Mouse (Mus musculus): ENCODE data around the gene Rab8b. TPM values are rescaled to one million over a fixed set of nuclear protein-coding genes. Genes with fewer than 3 reads are reported as not detected.
"Not testable (repeated sequence)": the region's sequence is repeated elsewhere in the genome, so short reads cannot be mapped to it uniquely, and the experiment has no call there.

The Rab8b gene
- polyA plus RNA-seq, 2 experiments from 2014 or later, result 157 to 180 TPM

DNA sequence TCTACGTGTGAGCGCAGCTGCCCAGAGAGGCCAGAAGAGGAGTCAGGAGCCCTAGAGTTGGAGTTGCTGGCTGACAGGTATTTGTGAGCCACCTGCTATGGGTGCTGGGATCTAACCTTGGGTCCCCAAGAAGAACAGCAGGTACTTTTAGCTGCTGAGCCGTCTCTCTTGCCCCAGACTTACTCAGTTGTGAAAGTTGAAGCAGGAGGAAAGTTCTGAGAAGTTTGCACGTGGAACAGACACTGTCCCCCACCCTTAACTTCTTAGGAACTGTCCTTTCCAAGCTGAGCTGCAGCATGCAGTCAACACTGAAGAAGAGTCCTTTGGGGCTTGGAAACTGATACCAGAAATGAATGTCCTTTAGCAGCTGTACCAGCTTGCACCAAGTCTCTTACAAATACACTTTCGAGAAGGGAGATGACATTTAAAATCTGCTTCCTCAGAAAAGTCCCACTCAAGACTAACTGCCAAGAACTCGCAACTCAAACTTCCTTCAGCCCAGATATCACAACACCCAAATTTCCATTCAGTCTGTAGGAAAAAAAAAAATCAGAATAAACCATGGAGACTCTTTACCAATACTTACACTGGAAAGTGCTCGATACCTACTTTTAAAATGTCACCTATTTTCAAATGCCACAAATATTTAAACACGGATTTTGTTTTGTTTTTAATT lies 2.1 kb downstream of the Rab8b start:
- ATAC-seq, result no peak

DNA sequence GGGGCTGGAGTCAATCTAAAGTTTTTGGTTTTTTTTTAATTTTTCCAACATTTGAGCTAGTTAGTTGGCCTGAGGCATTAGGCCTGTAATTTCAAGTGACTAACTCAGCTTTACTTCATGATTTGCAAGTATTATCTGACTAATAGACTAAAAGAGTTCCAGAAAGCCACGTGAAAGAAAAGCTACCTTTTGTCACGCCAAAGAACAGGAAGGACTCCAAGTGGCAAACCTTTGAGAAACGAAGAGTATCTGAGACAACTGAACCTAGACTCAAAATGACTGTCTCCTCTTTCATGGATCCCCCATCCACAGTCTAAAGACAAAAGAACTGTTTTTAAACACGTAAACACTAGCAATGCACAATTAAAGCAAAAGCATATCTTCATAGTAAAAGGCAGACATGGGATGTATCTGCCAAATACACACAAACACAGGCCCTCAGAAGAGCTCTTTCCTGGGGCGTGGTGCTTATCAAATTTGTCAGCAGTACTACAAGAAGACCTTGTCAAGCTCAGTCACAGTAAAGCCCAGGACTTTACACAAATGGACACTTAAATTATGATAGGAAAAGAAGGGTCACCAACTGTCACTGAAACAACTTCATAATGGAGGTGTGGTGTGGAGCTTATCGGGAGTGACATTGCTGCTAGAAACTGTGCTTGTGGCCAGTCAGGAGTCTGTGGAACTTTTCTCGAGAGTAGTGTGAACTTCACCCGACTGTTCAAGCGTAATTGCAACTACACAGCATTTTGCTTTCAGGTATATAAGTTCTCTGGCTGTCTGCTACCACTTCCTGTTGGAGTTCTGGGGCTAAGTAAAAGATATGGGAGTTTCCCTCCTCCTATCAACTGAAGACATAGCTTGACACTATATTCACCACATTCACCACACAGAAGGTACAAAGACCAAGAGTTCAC lies 3.4 kb downstream of the Rab8b start:
- ATAC-seq, result peak; percentile 63

DNA sequence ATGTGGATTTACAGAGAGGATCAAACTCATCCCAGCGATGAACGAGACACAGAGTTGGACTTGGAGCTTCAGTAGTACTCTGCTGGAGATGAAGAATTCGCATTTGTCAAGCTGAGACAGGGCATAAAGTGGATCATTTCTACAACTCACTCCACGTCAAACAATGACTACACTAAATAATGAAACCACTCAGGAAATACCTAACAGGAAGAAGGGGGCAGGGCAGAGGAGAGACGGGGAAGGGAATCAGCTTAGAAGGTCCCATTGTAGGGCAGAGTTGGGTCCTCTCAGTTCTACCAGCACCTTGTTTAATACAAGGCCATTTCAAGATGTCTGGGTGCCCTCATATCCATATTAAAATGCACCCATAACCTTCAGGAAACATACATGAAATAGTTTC lies 4.1 kb downstream of the Rab8b start:
- no peak for ATAC-seq

DNA sequence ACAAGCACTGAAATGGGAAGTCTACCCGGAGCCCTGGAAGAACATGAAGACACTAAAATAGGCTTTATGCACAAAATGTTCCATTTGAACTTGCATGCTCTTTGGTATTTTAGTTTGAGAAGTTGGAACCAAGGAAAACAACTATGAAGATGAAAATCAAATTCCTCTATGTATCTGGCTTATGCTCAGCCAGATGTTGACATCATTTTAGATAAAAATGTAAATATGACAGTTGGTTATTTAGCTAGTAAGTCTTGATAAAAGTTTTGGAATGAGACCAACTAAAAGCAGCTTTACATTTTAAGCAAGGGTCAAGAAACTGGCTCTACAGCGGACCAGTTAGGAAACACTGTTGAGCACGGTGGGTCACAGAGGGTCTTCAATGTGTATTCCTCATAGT lies 4.9 kb downstream of the Rab8b start:
- no peak for ATAC-seq

DNA sequence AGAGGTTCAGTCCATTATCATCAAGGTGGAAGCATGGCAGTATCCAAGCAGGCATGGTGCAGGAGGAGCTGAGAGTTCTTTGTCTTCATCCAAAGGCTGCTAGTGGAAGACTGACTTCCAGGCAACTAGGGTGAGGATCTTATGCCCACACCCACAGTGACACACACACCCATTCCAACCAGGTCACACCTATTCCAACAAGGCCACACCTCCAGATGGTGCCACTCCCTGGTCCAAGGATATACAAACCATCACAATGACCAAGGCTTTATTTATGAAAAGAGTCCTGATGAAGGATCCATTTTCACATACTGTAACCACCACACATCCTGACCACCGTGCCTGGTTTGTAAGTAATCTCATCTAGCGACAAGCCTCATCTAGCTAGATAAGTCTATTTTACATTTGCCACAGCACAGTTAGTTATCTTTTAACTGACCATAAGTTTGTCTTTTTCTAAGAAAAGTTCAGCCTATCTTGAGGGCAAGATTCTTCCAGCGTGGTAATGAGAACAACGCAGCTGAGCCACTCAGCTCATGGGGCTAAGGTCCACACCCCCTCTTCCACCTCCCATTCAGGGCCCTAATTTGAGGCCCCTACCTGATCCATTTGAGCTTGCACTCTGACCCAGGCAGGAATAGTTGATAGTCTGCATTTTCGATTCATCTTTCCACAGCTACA lies 6.1 kb downstream of the Rab8b start:
- ATAC-seq, result not testable (repeated sequence)

DNA sequence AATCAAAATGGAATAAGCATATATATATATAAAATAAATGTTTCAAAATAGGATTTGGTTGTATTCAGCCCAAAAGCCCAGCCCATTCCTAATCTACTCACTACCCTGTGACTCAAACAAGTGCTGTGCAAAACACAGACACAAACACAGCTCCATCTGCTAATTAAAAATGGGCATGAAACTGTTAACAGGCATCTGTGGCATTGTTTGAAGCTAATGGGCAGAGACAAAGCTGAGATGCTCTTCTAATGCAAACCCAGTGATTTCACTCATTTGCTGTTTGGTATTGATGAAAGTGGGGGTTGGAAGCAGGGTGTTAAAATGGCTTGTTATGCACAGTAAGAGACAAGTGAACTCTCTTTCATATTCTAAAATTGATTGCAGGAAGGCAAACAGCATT lies 7.2 kb downstream of the Rab8b start:
- no peak for ATAC-seq

DNA sequence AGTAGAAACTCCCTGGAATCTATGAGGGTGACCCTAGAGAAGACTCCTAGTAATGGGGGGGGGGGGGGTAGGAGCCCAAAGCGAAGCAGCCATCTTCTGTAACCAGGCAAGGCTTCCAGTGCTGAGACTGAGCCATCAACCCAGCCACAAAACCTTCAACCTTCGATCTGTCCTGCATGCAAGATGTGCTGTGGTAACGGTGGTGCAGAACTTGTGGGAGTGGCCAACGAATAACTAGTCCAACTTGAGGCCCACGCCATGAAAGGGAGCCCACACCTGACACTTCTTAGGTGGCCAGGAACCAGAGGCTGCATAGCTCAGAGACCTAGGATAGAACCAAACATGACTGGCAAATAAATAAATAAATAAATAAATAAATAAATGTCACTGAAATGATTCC lies 8.8 kb downstream of the Rab8b start:
- ATAC-seq, result peak; percentile 38

DNA sequence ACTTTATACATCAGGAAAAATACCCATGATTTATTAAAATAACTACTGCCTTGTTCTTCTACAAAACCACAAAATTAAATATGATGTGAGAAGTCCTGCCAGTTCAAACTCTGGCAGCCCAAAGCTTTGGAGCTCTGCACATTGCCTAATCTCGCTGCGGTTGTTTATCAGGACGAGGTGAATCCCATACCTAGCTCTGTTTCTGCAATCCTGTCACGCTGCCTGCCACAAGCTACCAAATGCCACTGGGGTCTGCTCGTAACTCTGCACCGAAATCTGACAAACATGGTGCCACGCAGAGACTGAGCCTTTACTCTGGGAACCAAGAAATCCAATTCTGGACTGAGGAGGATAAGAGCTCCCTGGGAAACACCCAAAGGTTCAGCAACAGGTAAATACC lies 9.6 kb downstream of the Rab8b start:
- ATAC-seq, result no peak

DNA sequence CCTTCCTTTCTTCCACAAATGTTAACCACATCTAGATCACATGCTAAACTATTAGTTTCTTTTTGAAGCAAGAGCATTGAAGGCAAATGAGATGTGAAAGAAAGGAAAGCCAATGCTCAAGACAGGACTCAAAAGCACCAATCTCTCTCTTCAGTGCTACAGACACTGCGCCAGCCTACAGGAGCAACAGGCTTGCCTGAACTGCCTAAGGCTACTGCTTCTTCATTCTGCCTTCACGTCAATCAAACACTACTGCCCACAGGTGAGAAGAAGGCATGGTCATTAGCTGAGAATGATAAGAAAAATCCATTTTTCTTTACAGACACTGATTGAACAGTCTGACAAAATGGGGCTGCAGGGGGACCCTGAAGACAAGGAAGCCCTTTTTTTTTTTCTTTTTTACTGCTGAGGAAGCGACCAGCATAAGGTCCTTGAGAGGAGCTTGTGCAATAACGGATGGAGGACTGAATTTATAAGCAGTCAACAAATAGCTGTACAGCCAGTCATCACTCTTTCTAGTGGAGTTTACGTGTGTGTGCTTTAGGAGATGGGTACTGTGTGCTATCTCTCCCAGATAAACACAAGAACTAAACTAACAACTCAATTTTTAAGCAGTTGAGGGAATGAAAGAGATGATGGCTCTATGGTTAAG lies 11.6 kb downstream of the Rab8b start:
- no peak for ATAC-seq

DNA sequence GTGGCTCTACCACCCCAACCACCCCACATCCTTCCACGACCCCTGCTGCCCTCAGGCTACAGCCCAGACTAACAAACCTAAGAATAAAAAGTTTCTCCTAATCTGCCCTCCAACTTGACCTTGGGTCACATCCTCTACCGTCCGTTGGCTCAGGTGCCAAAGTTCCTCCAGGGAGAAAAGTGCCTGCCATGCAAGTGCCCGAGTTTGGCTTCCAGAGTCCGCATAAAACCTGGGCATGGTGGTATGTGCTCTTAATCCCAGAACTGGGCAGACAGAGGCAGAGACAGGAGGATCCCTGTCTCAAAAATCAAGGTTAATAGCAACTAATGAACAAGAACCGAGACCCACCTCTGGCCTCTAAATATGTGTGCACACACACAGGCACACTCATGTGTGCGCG lies 12.4 kb downstream of the Rab8b start:
- ATAC-seq, result no peak

DNA sequence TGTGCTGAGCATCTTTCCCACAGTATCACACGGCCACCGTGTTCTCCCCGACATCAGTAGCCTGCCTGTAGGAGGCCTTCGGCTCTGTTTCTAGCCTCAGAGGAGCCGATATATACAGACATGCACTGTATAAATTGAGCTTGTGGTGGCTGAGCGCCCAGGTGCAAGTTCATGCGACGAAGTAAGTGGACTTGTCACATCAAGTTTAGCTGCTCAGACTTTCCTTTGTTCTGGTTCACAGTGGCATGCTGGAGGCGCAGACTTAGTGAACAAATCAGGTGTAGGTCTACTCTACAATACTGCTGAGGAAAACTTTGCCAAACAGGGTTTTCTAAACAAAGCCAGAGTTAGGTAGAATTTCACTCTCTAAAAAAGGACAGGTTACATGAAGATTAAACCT lies 13.5 kb downstream of the Rab8b start:
- no peak for ATAC-seq

DNA sequence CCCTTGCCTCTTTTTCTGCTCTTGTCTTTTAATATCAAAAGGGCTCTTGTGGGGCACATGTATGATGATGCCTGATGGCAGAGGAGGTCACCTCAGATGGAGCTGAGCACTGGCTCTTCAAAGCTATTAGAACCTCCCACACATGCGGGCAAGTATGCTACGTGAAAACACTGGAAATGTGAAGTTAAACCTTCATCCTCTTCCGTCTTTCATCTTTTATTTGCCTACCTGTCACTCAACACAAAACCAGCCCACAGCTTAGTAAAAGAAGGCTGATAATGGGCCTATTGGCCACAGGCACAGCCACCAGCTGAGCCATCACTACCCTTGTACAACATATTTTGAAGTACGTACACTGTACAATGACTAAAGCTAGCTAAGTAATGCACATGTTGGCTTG lies 20.0 kb downstream of the Rab8b start:
- ATAC-seq, result peak; percentile 51

DNA sequence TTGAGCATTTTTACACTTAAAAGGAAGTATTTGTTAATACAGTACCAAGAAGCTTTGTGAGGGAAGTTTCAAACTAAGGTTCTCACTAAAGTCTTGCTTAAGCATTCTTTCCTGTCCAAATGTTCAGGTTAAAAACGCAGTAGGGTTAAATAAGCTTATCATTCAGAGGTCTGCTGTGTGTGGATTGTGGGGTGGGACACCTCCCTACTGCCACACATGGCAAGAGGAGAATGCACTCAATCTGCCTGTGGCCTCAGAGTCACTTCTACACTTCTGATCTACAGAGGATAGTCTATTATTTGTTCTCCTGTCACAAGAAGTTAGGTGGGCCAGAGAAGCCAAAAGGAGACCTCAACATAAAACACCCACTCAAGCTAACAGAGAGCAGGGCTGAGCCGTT lies 20.4 kb downstream of the Rab8b start:
- peak; percentile 4 for ATAC-seq

DNA sequence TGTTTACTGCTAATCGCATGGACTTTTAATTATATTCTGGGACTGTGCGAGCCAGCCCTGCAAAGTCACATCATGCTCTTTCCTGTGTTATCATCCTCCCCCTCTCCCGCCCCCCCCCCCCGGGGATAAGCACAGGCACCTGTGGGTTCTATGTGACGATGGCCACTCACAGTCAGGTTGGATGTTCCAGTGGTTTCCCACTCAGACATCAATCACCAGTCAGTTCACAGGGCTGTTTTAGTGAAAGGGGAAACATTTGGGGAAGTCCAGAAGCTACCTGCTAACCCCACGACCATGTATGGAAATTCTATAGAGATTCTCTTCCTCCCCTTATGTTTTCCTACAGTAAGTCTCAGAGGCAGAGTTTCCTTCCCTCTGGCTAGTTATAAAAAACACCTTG lies 21.6 kb downstream of the Rab8b start:
- peak; percentile 72 for ATAC-seq

DNA sequence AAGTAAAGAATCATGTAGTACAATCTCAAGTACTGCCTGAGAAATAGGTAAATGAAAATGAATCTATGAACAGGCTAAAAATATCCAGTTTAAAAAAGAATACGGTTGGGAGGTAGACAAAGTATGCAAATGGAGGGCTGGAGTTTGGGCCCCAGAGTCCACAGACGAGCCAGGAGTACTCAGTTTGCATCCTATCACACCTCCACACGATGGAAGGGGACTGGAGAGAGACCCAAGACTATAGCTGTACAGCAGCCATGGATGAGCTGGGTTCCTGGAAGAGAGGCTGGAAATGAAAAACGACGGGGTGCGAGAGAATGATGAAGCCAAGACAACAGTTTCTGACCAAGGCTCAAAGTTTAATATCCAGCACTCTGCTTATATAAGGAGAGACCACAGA lies 22.5 kb downstream of the Rab8b start:
- ATAC-seq, result no peak

DNA sequence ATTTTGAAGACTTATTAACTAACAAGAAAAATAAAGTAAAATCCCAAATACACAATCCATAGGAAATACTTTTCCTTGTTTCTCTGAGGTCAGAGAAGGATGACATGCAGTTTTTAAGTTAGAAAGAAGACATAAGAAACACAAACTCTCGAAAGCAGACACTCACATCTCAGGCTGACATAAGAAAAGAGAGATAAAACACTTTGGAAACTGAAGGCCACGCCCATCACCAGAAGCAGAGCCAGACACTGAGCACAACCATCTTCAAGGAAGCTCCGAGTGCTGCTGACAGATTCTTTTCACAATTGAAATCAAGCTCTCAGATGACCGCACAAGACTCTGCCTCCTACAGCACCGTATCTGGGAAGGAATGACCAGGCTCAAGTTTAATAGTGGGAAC lies 23.5 kb downstream of the Rab8b start:
- peak; percentile 29 for ATAC-seq

DNA sequence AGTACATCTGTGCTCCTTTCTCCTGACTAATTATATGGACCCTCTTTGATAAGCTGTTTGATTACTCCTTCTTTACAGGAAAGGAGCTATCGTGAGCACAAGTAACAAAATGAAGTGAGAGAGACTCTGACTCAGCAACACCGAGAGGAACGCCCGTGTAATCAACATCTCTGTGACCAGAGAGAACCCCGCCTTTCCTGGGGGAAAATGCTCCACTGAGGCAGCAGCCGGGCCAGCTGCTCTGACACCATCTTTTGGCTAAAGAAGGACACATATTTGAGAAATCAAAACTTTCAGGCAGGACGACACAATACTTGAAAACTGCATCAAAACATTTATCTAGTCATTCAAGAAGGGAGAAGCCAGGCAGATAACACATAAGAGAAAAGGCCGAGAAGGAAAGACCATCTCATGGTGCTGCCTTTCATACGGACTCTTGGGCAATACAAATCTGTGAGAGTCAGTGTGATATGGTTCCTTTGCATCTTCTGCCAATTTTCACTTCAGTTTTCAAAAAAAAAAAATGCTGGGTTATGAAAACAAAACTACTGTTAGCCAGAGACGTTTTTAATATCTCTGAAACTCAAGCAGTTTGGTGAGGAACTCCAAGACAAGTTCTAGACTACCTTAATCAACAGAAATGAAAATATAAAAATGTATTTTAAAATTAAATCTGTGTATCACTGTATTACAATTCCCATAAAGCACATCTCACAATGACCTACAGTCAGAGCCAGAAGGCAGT lies 24.3 kb downstream of the Rab8b start:
- no peak for ATAC-seq

DNA sequence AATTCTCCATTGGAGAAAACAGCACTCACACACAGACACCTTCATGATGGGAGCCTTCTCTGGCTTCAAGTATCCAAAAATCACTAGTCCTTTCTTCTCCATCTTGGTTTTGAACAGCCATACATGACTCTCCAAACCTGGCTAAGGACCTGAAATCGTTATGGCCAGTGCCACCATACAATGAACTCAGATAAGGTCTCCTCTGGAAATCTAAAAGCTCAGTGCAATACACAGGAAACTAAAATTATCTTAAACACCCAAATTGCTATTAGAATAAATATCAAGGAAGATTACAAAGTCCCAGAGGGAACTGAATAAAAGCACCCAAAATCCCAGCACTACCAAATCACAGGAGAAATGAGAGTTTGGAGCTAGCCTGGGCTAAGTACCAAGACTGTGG lies 25.1 kb downstream of the Rab8b start:
- ATAC-seq, result no peak

DNA sequence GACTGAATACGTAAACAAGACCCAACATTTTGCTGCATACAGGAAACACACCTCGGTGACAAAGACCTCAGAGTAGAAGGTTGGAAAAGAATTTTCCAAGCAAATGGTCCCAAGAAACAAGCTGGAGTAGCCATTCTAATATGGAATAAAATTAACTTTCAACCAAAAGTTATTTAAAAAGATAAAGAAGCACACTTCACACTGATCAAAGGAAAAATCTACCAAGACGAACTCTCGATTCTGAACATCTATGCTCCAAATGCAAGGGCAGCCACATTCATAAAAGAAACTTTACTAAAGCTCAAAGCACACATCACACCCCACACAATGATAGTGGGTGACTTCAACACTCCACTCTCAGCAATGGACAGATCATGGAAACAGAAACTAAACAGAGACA lies 27.0 kb downstream of the Rab8b start:
- not testable (repeated sequence) for ATAC-seq

DNA sequence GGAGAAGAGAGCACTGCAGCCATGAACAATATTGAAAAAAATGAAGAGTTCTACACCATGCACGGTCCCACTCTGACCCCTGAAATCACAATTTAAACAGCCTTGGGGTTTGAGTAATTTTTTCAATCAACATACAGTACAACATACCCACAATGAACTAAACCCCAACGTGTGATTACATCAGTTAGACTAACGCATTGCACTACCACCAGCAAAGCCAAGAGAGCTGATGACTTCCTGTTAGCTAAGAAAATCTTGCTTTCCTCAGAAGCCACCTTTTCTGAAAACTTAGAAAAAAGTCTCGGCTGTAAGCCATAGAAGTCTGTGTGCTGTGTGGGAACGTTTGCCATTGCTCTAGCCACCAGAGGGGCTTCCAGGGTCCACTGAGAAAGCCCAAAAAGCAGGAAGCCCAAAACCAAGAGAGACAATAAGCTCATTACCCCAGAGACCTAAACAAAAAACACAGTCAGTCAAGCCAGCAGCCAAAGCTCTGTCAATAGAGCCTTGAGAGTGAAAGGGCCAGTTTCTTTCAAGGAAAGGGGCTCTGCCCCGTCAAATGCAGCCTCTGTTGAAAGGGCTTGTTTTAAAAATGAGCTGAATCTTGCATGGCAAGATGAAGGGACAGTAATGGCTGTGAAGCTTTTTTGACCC lies 31.4 kb downstream of the Rab8b start:
- peak; percentile 55 for ATAC-seq

DNA sequence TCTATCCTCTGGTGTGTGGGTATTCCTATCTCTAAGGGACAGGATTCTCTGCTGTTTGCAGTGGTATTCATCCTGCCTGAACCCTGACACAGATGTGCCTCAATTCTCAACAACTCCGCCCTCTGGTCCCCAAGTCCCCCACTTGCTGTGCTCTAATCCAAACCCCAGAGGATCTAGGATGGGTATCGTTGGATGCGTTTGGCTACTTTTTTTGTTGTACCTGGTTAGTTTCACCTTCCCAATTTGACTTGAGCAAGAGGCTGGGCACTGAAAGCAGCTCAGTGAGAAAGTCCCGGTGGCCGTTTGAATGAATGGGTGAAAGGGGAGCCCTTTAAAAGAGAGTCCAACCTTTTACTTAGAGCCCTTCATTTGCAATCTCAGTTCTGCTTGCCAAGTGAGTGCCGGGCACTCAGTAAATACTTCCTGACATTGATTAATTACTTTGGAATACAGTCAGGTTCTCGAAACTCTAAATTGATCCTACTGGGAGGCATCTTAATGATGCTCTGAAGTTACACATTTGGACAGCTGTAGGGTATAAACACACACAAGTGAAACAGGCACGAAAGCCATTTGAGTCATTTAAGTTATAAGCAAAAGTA lies 32.1 kb downstream of the Rab8b start:
- no peak for ATAC-seq
